Comparison of ENCODE assay signal across 9 mouse cellular contexts in the genomic region with DNA sequence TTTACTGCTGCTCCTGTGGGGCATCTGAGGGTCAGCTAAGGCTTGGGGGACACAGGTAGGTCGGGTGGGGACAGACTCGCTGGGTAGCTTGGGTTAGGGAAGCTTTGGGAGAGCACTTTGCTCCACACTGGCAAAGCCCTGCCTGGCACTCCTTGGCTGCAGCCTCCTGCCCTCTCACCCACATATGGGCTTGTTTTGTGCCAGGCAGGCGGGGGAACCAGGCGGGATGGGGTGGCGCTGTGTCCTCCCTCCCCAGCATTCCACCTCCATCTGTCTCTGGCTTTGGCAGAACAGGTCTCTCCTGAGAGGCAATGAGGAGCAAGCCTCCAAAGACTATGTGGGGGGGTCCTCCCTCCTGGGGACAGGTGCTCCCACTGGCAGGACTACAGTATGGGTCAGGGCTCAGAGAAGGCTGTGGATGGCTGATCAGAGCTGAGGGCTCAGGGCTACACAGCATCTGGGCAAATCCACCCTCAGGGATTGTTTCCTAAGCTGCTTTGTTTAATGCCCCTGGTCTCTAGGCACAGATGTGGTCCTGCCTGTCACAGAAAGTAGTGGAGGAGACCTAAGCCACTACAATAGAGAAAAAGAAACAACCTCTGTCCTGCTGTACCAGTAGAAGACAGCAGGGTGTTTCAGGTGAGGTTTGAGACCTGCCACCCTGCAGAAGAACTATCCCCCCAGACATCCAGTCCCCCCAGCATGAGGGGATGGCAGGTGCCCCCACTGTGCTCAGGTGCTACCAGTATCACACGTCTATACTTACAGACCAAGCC. TPM values are rescaled to one million over a fixed set of nuclear protein-coding genes. Genes with fewer than 3 reads are reported as not detected.
DNase-seq lines count a peak whose midpoint lies in the region; ATAC-seq lines count a peak whose summit lies in the region.
"Had no signal": no experiment of that assay in that cellular context is flagged by ENCODE, and none has a peak within 500 bp of the region (broad histone marks: within the 10 kb centered on the region; RNA-seq: fewer than 3 reads in every experiment).

No protein-coding gene starts in this region.

- H3K4me1 ChIP-seq in hindbrain, embryonic 15.5 days (replicated peaks) = peaks cover 78% of the 10 kb centered on the region
- peaks cover 75% of the 10 kb centered on the region for H3K4me1 ChIP-seq in neural tube, embryonic 15.5 days

- ATAC-seq in hindbrain, embryonic 15.5 days (ENCODE audit: low FRiP score, low read depth) = no peak
- ATAC-seq in neural tube, embryonic 15.5 days (ENCODE audit: low FRiP score) = no peak

- peak overlapping the region; percentile 61; the same call in 1 of the 2 replicates for H3K4me3 ChIP-seq in hindbrain, embryonic 15.5 days
- peak overlapping the region; percentile 58; the same call in 1 of the 2 replicates for H3K4me3 ChIP-seq in neural tube, embryonic 15.5 days (replicated peaks)

- H3K36me3 ChIP-seq in hindbrain, embryonic 15.5 days = peaks cover 30% of the 10 kb centered on the region
- H3K36me3 ChIP-seq in neural tube, embryonic 15.5 days = peaks cover 37% of the 10 kb centered on the region

- 80% methylated on average over 6 of the region's 6 CpGs for WGBS in hindbrain, embryonic 15.5 days
- WGBS in neural tube, embryonic 15.5 days = 85% methylated on average over 6 of the region's 6 CpGs

- H3K27ac ChIP-seq in hindbrain, embryonic 15.5 days (replicated peaks) = no peak overlapping the region
- no peak overlapping the region for H3K27ac ChIP-seq in neural tube, embryonic 15.5 days (replicated peaks)
- H3K27ac ChIP-seq: lung, embryonic 15.5 days had no signal

- H3K4me2 ChIP-seq in hindbrain, embryonic 15.5 days = peak overlapping the region; percentile 84
- peak overlapping the region; percentile 91 for H3K4me2 ChIP-seq in neural tube, embryonic 15.5 days

- peak overlapping the region; percentile 68; the same call in 1 of the 2 replicates for H3K9ac ChIP-seq in hindbrain, embryonic 15.5 days
- H3K9ac ChIP-seq in neural tube, embryonic 15.5 days (replicated peaks) = peak overlapping the region; percentile 66; the same call in 1 of the 2 replicates
- H3K9ac ChIP-seq: lung, embryonic 15.5 days had no signal

- H3K27me3 ChIP-seq in hindbrain, embryonic 15.5 days = no peaks in the 10 kb centered on the region
- no peaks in the 10 kb centered on the region for H3K27me3 ChIP-seq in neural tube, embryonic 15.5 days (replicated peaks)
- H3K27me3 ChIP-seq: lung, embryonic 15.5 days had no signal

- H3K9me3 ChIP-seq in hindbrain, embryonic 15.5 days = no peaks in the 10 kb centered on the region
- no peaks in the 10 kb centered on the region for H3K9me3 ChIP-seq in neural tube, embryonic 15.5 days (replicated peaks)
- H3K9me3 ChIP-seq: lung, embryonic 15.5 days had no signal

- DNase-seq in adrenal gland, adult (ENCODE audit: inconsistent age in 2 of 2, low spot score in 1 of 2) = peak; percentile 82 to 91
- DNase-seq in adrenal gland, adult 8-10 months = no peak
- peak; percentile 79 for DNase-seq in ovary, postnatal 36 days (ENCODE audit: low spot score)
- DNase-seq in ovary, postnatal 14 days (ENCODE audit: low spot score) = no peak
- no peak for DNase-seq in MN1 (ENCODE audit: low spot score)
- no peak for DNase-seq in thymus, postnatal 10 days (ENCODE audit: low spot score in 2 of 2)

RNA-seq across cellular contexts. Expression of gene Cend1, which starts 3.6 kb away (rescaled TPM):
- 1 to 10 TPM; 1.5 to 2.6 (median 2.1) TPM for total RNA-seq in adrenal gland, adult 8-10 months (2022)
- 153 and 184 TPM in 2 replicates for polyA plus RNA-seq in hindbrain, embryonic 15.5 days (2015; fragmentation: Nextera tagmentation; extraction: Ambion mirVana)
- 185 and 208 TPM in 2 replicates for polyA plus RNA-seq in neural tube, embryonic 15.5 days (2015; fragmentation: Nextera tagmentation; extraction: Ambion mirVana)

RNA-seq across cellular contexts. Expression of gene Slc25a22, which starts 4.8 kb away (rescaled TPM):
- 100 to 1,000 TPM in 3 of 4 experiments, 10 to 100 TPM in 1; 86.7 to 109 (median 104) TPM for total RNA-seq in adrenal gland, adult 8-10 months (2022)
- polyA plus RNA-seq in hindbrain, embryonic 15.5 days (2015; fragmentation: Nextera tagmentation; extraction: Ambion mirVana) = 94.0 and 107 TPM in 2 replicates
- polyA plus RNA-seq in neural tube, embryonic 15.5 days (2015; fragmentation: Nextera tagmentation; extraction: Ambion mirVana) = 76.7 and 88.8 TPM in 2 replicates

RNA-seq across cellular contexts. Expression of gene Pidd1, which starts 10.9 kb away (rescaled TPM):
- total RNA-seq in adrenal gland, adult 8-10 months (2022) = 1 to 10 TPM; 1.0 to 2.3 (median 1.4) TPM
- 3.9 and 4.5 TPM in 2 replicates for polyA plus RNA-seq in hindbrain, embryonic 15.5 days (2015; fragmentation: Nextera tagmentation; extraction: Ambion mirVana)
- 2.7 and 5.0 TPM in 2 replicates for polyA plus RNA-seq in neural tube, embryonic 15.5 days (2015; fragmentation: Nextera tagmentation; extraction: Ambion mirVana)

RNA-seq across cellular contexts. Expression of gene Rplp2, which starts 14.2 kb away (rescaled TPM):
- 1,000 to 10,000 TPM in 3 of 4 experiments, 100 to 1,000 TPM in 1; 998 to 1,129 (median 1,024) TPM for total RNA-seq in adrenal gland, adult 8-10 months (2022)
- 674 and 754 TPM in 2 replicates for polyA plus RNA-seq in hindbrain, embryonic 15.5 days (2015; fragmentation: Nextera tagmentation; extraction: Ambion mirVana)
- polyA plus RNA-seq in neural tube, embryonic 15.5 days (2015; fragmentation: Nextera tagmentation; extraction: Ambion mirVana) = 743 and 829 TPM in 2 replicates

RNA-seq across cellular contexts. Expression of gene Gatd1, which starts 19.0 kb away (rescaled TPM):
- total RNA-seq in adrenal gland, adult 8-10 months (2022) = 10 to 100 TPM; 38.9 to 52.2 (median 47.6) TPM
- 52.5 and 53.3 TPM in 2 replicates for polyA plus RNA-seq in hindbrain, embryonic 15.5 days (2015; fragmentation: Nextera tagmentation; extraction: Ambion mirVana)
- 49.3 and 50.4 TPM in 2 replicates for polyA plus RNA-seq in neural tube, embryonic 15.5 days (2015; fragmentation: Nextera tagmentation; extraction: Ambion mirVana)

Comparison
In these comparisons a context has a peak if more than half of its experiments do, and no peak if none do; other contexts are left out.
1. DNase-seq: peak in adrenal gland, adult (2 of 2) and ovary, postnatal 36 days (single experiment); none in adrenal gland, adult 8-10 months (single experiment), ovary, postnatal 14 days (single experiment), MN1 (single experiment) and thymus, postnatal 10 days (0 of 2).